ENCODE assay signal across 17 mouse cellular contexts in the genomic region with DNA sequence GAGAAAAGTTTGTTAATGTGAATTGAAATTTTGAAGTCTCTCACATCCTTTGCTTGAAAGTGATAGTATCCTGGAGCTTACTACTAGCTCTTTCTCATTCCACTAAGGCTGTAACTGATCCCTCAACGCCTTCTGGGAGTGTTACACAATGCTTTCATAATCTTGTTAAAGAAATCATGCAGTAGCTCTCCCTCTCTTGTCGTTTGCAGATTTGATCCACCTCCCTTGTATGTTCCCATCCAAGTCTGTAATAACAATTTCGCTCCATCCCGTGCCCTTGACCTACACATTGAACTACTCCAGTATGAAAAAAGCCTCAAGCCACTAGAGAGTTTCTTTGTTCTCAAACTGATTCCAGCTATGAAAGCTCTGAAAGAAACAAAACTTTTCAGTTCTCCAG.
DNase-seq lines count a peak whose midpoint lies in the region; ATAC-seq lines count a peak whose summit lies in the region.
"Had no signal": no experiment of that assay in that cellular context is flagged by ENCODE, and none has a peak within 500 bp of the region (broad histone marks: within the 10 kb centered on the region; RNA-seq: fewer than 3 reads in every experiment).

No protein-coding gene starts in this region.

- H3K27ac ChIP-seq in heart, embryonic 10.5 days: no peak overlapping the region
- H3K27ac ChIP-seq: embryonic facial prominence, embryonic 12.5 days; forebrain, embryonic 13.5 days; liver, embryonic 12.5 days; midbrain, embryonic 13.5 days; stomach, embryonic 15.5 days had no signal

- H3K27me3 ChIP-seq in heart, embryonic 10.5 days (ENCODE audit: insufficient read depth, poor library complexity, severe bottlenecking): no peaks in the 10 kb centered on the region
- H3K27me3 ChIP-seq: embryonic facial prominence, embryonic 12.5 days; forebrain, embryonic 13.5 days; liver, embryonic 12.5 days; midbrain, embryonic 13.5 days; stomach, embryonic 15.5 days had no signal

- no peak for ATAC-seq in erythroid progenitor cell, adult 5-6 weeks (replicated peaks; ENCODE audit: low FRiP score, poor library complexity, severe bottlenecking)
- ATAC-seq: forebrain, embryonic 13.5 days; liver, embryonic 12.5 days; midbrain, embryonic 13.5 days had no signal

- DNase-seq in embryo, embryonic 11 days: peak; percentile 7
- DNase-seq in embryo, embryonic 10 days (ENCODE audit: low spot score): no peak
- DNase-seq in heart, postnatal 10 days: peak; percentile 14 to 26
- no peak for DNase-seq in heart, embryonic 10.5 days (ENCODE audit: low spot score)
- DNase-seq in gonadal fat pad, adult 2 months (ENCODE audit: low read depth): peak; percentile 26
- peak; percentile 72 for DNase-seq in lung, postnatal 36 days
- DNase-seq: B cell, adult 2 months; cerebellum, adult 9-11 months; kidney, adult 8-10 months; kidney, postnatal 4 days; thymus, postnatal 4 days had no signal

- H3K9me3 ChIP-seq in heart, embryonic 10.5 days: no peaks in the 10 kb centered on the region
- H3K9me3 ChIP-seq: embryonic facial prominence, embryonic 12.5 days; forebrain, embryonic 13.5 days; liver, embryonic 12.5 days; midbrain, embryonic 13.5 days; stomach, embryonic 15.5 days had no signal

- no peaks in the 10 kb centered on the region for H3K4me1 ChIP-seq in heart, embryonic 10.5 days
- H3K4me1 ChIP-seq: embryonic facial prominence, embryonic 12.5 days; forebrain, embryonic 13.5 days; liver, embryonic 12.5 days; midbrain, embryonic 13.5 days; stomach, embryonic 15.5 days had no signal

- 69% methylated on average over 4 of the region's 4 CpGs for WGBS in heart, embryonic 10.5 days

- intact Hi-C loops in heart, postnatal 10 days (cut with DNase I): no loop called here

- no peaks in the 10 kb centered on the region for H3K36me3 ChIP-seq in heart, embryonic 10.5 days
- H3K36me3 ChIP-seq: embryonic facial prominence, embryonic 12.5 days; liver, embryonic 12.5 days; midbrain, embryonic 13.5 days; stomach, embryonic 15.5 days had no signal

- H3K4me3 ChIP-seq in heart, embryonic 10.5 days: no peak overlapping the region
- H3K4me3 ChIP-seq: embryonic facial prominence, embryonic 12.5 days; forebrain, embryonic 13.5 days; liver, embryonic 12.5 days; midbrain, embryonic 13.5 days; stomach, embryonic 15.5 days had no signal

Comparison
In these comparisons a context has a peak if more than half of its experiments do, and no peak if none do; other contexts are left out.
1. DNase-seq: peak in embryo, embryonic 11 days (single experiment), heart, postnatal 10 days (2 of 2), gonadal fat pad, adult 2 months (single experiment) and lung, postnatal 36 days (single experiment); none in embryo, embryonic 10 days (single experiment) and heart, embryonic 10.5 days (single experiment).